Mouse (Mus musculus) mammary gland, adult 2 months (tissue): Measurements from ENCODE around the gene Ptprb. TPM values are rescaled to one million over a fixed set of nuclear protein-coding genes. Genes with fewer than 3 reads are reported as not detected.

Experiments
- polyA plus RNA-seq: library from polyadenylated mRNA; depleted of rRNA; stranded (reverse); fragments of >200 nt; gene quantifications from 2 replicates; pipeline ENCODE4 v1.2.3, GENCODE M21; 2012; ENCODE audit warnings: low replicate concordance; rRNA removed

Ptprb gene
- polyA plus RNA-seq = 7.6 and 12.8 TPM in 2 replicates

DNA sequence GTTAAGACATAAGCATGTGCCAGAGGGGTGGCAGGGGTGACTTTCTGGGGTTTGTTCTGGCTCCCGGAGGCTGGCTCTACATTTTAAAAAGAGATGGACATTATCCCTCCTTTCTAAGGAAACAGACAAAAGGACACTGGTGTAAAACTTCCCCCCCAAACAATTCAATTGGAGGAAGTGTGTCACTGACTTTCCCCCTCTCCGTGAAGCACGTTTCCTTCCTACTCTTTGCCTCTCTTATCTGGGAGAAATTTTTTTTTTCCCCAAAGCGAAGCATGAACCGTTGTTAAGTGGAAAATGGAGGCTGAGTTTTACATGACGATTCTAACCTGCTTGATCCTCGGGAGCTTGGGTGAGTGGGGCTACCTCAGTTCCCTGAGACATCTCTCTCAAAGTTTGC lies at the start of gene Ptprb:
Gene Ptprb (plus strand): TSS at position 244 of the 400 bp plus-strand sequence.

Other genes starting within 250 kb of the Ptprb start
- not detected in 2 replicates for gene 4933416C03Rik, start 161.6 kb upstream of the Ptprb start, polyA plus RNA-seq
- gene Kcnmb4, start 198.4 kb downstream of the Ptprb start, polyA plus RNA-seq = 5.9 and 15.6 TPM in 2 replicates